Mouse (Mus musculus): ENCODE results near the gene Prps1l3. TPM values are rescaled to one million over a fixed set of nuclear protein-coding genes. Genes with fewer than 3 reads are reported as not detected.

The Prps1l3 gene
- 22.9 and 24.8 TPM in 2 replicates for polyA plus RNA-seq (2015; fragmentation: Nextera tagmentation; extraction: Ambion mirVana)

DNA sequence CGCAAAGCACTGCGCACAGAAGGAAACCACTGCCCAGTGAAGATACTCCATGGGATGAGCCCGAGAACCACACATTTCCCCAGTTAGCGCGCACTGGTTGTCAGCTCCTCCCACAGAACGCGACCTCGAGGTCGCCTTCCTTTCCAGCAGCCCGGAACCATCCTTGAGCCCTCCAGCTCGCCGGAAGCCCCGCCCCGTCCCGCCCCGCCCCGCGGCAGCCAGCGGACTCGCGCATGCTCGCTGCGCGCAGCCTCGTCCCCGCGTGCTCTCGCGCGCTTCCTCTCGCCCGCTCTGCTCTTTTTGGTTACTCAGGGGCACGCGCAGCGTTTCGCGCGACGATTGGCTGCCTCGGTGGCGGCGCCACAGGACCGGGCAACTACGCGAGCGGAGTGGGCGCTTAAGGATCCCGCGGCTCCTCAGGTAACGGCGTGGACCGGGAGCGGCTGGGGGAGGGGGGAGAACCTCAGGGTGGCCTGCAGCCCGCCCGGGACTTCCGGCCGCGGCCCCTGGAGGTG is at the start of gene Prps1l3, which contains the start of gene Mipol1:
Gene Prps1l3, plus strand, starts transcription at position 221 of the 515 bp plus-strand sequence.
Gene Mipol1, plus strand, starts transcription at position 236 of the 515 bp plus-strand sequence.
- Histone ChIP-seq H3K9me3 (ENCODE audit: low read length) (no peaks in the 10 kb centered on the region), H3K27ac (ENCODE audit: low read length) (peak within 1 kb of the TSS; percentile 94), H3K36me3 (ENCODE audit: insufficient read depth, low read length) (no peaks in the 10 kb centered on the region), H3K27me3 (replicated peaks; ENCODE audit: insufficient read depth, low read length) (no peaks in the 10 kb centered on the region), H3K4me3 (ENCODE audit: low read depth, low read length) (peak within 1 kb of the TSS; percentile 74), H3K4me2 (replicated peaks; ENCODE audit: low read depth, low read length) (peak within 1 kb of the TSS; percentile 76), H3K4me1 (ENCODE audit: insufficient read depth, low read depth, low read length) (no peaks in the 10 kb centered on the region; the same call in 1 of the 2 replicates), H3K9ac (replicated peaks; ENCODE audit: low read depth) (peak within 1 kb of the TSS; percentile 84)
- WGBS: under 1% methylated on average over 52 of the region's 58 CpGs
- TF ChIP-seq CTCF (IDR thresholded peaks at IDR 0.05) (peak; percentile 6; the same call in 1 of the 2 replicates), EP300 (IDR thresholded peaks at IDR 0.05) (no peak)
- ATAC-seq: peak; percentile 98
- peak; percentile 96 for DNase-seq (ENCODE audit: low spot score)

DNA sequence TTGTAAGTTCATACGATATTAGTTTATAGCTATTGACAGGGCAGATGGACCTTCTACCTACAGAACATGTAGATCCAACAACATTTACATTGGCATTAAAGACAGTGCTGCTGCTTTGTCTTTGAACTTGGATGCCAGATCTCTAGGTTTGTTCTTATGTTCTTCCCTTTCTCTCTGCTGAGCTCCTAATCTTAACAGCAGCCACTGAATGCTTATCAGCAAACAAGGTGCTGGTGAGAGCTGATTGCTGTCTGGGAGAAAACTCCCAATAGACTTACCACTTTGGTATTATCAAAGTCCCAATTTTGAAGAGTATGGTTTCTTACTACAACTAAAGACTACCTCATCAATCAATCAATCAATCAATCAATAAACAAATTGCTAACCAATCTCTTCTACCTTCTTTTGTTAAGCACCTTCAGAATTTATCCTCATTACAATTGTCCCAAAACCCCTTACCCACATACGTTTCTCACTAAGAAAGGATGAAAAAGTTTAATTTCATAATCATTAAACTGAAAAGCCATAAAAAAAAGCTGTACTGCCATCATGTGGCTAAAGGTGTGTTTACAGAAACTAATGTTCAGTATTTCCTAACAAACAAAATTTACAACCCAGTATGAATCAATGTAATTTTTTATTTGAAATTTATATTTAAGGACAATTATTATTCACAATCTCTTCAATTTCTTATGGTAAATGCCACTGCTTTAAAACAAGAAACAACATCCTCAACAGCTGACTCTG is 45.6 kb upstream of the Prps1l3 start:
- peak; percentile 18 for DNase-seq (ENCODE audit: low spot score)

DNA sequence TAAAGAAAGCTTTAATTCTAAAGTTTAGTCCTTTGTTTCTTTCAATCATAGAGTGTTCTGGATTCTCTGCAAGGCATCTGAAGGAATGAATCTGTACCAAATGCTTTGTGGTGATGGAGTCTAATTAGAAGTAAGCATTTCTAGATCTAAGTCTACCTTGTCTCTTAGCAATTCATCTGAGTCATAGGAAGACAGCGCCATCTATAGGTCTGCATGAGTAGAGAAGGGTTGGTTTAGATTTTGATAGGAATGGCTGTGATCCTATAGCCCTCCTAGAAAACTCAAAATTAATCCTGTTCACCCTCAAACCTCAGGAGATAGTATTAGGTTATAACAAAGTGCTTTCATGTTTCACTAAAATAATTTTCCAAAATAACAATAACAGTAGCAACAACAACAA is 44.7 kb upstream of the Prps1l3 start:
- Histone ChIP-seq H3K4me3 (ENCODE audit: low read depth, low read length) (no peak overlapping the region), H3K36me3 (ENCODE audit: insufficient read depth, low read length) (no peaks in the 10 kb centered on the region), H3K4me2 (replicated peaks; ENCODE audit: low read depth, low read length) (no peak overlapping the region), H3K9ac (replicated peaks; ENCODE audit: low read depth) (no peak overlapping the region), H3K4me1 (ENCODE audit: insufficient read depth, low read depth, low read length) (no peaks in the 10 kb centered on the region), H3K27ac (ENCODE audit: low read length) (no peak overlapping the region), H3K9me3 (ENCODE audit: low read length) (no peaks in the 10 kb centered on the region), H3K27me3 (replicated peaks; ENCODE audit: insufficient read depth, low read length) (no peaks in the 10 kb centered on the region)
- TF ChIP-seq CTCF (IDR thresholded peaks at IDR 0.05) (peak; percentile 70), EP300 (IDR thresholded peaks at IDR 0.05) (no peak)
- DNase-seq (ENCODE audit: low spot score): peak; percentile 53
- ATAC-seq: no peak
- 0% methylated on average over 1 of the region's 1 CpGs for WGBS

More for the DNA sequence above, 45.6 kb upstream of the Prps1l3 start:
- 58% methylated on average over 2 of the region's 2 CpGs for WGBS
- Histone ChIP-seq H3K4me1 (ENCODE audit: insufficient read depth, low read depth, low read length) (no peaks in the 10 kb centered on the region), H3K9ac (replicated peaks; ENCODE audit: low read depth) (no peak overlapping the region), H3K27ac (ENCODE audit: low read length) (no peak overlapping the region), H3K4me3 (ENCODE audit: low read depth, low read length) (no peak overlapping the region), H3K4me2 (replicated peaks; ENCODE audit: low read depth, low read length) (no peak overlapping the region), H3K36me3 (ENCODE audit: insufficient read depth, low read length) (no peaks in the 10 kb centered on the region), H3K27me3 (replicated peaks; ENCODE audit: insufficient read depth, low read length) (no peaks in the 10 kb centered on the region), H3K9me3 (ENCODE audit: low read length) (no peaks in the 10 kb centered on the region)
- TF ChIP-seq CTCF (IDR thresholded peaks at IDR 0.05): peak; percentile 28
- TF ChIP-seq EP300 (IDR thresholded peaks at IDR 0.05): no peak
- no peak for ATAC-seq

DNA sequence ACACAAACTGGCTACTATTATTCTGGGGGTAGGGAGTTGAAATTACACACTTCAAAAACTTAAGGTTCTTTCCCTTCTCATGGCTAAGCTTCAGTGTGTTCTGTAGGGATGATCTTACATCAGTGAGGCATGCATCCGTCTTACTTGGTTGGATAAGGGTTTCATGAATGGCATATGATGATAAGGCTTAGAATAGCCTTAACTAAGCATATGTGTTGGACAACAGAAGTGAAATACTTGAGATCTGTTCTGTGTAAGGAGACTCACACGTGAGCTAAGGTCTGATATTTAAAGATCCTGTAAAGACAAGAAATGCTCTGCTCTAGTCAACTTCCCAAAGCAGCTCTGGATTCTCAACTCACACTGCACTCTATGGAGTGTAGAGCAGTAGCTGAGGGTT is 44.1 kb upstream of the Prps1l3 start:
- no peaks in the 10 kb centered on the region for H3K36me3 ChIP-seq (ENCODE audit: insufficient read depth, low read length)
- 68% methylated on average over 2 of the region's 2 CpGs for WGBS
- no peak overlapping the region for H3K4me2 ChIP-seq (replicated peaks; ENCODE audit: low read depth, low read length)
- H3K9ac ChIP-seq (replicated peaks; ENCODE audit: low read depth): no peak overlapping the region
- TF ChIP-seq CTCF (IDR thresholded peaks at IDR 0.05): no peak
- TF ChIP-seq EP300 (IDR thresholded peaks at IDR 0.05): no peak
- DNase-seq (ENCODE audit: low spot score) (no peak), ATAC-seq (no peak)
- no peak overlapping the region for H3K4me3 ChIP-seq (ENCODE audit: low read depth, low read length)
- H3K9me3 ChIP-seq (ENCODE audit: low read length): no peaks in the 10 kb centered on the region
- H3K4me1 ChIP-seq (ENCODE audit: insufficient read depth, low read depth, low read length): no peaks in the 10 kb centered on the region
- no peak overlapping the region for H3K27ac ChIP-seq (ENCODE audit: low read length)
- H3K27me3 ChIP-seq (replicated peaks; ENCODE audit: insufficient read depth, low read length): no peaks in the 10 kb centered on the region

DNA sequence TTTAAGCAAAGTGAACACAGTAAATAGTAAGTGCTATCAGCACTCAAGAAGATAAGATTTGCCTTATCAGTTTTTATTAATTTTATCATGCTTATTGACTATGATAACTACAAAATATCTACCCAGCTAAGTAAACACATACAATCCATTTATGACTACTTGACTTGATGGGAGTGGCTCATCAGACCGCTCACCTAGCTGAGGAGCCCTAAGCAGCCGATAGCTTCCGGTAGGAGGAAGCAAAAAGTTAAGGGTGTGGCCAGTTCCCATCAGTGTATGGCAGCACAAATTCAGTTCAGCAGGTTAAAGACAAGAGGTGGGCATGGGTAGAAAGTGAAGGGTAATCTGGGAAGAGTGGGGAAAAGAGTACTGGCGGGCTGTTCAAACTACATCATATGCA is 43.2 kb upstream of the Prps1l3 start:
- DNase-seq (ENCODE audit: low spot score): no peak
- 71% methylated on average over 4 of the region's 4 CpGs for WGBS
- Histone ChIP-seq H3K9me3 (ENCODE audit: low read length) (no peaks in the 10 kb centered on the region), H3K27ac (ENCODE audit: low read length) (no peak overlapping the region), H3K27me3 (replicated peaks; ENCODE audit: insufficient read depth, low read length) (no peaks in the 10 kb centered on the region), H3K4me3 (ENCODE audit: low read depth, low read length) (no peak overlapping the region), H3K4me1 (ENCODE audit: insufficient read depth, low read depth, low read length) (no peaks in the 10 kb centered on the region), H3K36me3 (ENCODE audit: insufficient read depth, low read length) (no peaks in the 10 kb centered on the region), H3K4me2 (replicated peaks; ENCODE audit: low read depth, low read length) (no peak overlapping the region), H3K9ac (replicated peaks; ENCODE audit: low read depth) (no peak overlapping the region)
- no peak for ATAC-seq
- TF ChIP-seq CTCF (IDR thresholded peaks at IDR 0.05): no peak
- TF ChIP-seq EP300 (IDR thresholded peaks at IDR 0.05): no peak

DNA sequence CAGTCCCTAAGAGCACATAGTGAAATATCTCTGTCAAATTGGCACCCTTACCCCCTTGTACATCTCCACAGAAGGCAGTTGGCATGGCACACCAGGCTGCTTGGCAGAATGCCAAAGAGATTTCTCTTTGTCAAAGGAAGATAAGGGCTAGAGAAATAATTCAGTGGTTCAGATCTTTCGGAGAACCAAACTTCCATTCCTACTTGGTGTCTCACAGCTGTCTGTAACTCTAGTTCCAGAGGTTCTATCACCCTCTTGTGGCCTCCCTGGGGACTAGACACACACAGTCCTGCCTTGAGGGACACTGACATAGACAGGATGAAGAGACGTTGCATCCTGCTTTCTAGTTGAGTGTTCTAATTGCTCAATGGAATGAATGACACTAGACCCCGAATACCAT is 35.6 kb upstream of the Prps1l3 start:
- ATAC-seq (peak; percentile 54), DNase-seq (ENCODE audit: low spot score) (peak; percentile 49)
- H3K4me1 ChIP-seq (ENCODE audit: insufficient read depth, low read depth, low read length): no peaks in the 10 kb centered on the region
- H3K9me3 ChIP-seq (ENCODE audit: low read length): no peaks in the 10 kb centered on the region
- TF ChIP-seq CTCF (IDR thresholded peaks at IDR 0.05) (peak; percentile 56), EP300 (IDR thresholded peaks at IDR 0.05) (no peak)
- H3K27ac ChIP-seq (ENCODE audit: low read length): no peak overlapping the region
- no peak overlapping the region for H3K4me3 ChIP-seq (ENCODE audit: low read depth, low read length)
- WGBS: 18% methylated on average over 3 of the region's 3 CpGs
- no peaks in the 10 kb centered on the region; the same call in 1 of the 2 replicates for H3K27me3 ChIP-seq (replicated peaks; ENCODE audit: insufficient read depth, low read length)
- no peak overlapping the region for H3K9ac ChIP-seq (replicated peaks; ENCODE audit: low read depth)
- H3K4me2 ChIP-seq (replicated peaks; ENCODE audit: low read depth, low read length): no peak overlapping the region
- no peaks in the 10 kb centered on the region for H3K36me3 ChIP-seq (ENCODE audit: insufficient read depth, low read length)

Measured in lung, postnatal 0 days (tissue).